Mouse (Mus musculus): ENCODE measurements around the gene Eno1. TPM values are rescaled to one million over a fixed set of nuclear protein-coding genes. Genes with fewer than 3 reads are reported as not detected.
A peak's percentile ranks its signal among the peaks of the same experiment; 100 is the strongest.

The Eno1 gene
- polyA plus RNA-seq, 1 experiment from 2014 or later: 1,983 TPM

GRCm38 (mm10) chr4:150230460-150231407, 5.8 kb upstream of the Eno1 start:
- Histone ChIP-seq H3K4me1 (ENCODE audit: control insufficient read depth, insufficient read depth, low read length) (peaks cover 32% of the 10 kb centered on the region), H3K4me2 (ENCODE audit: low read depth) (0 out of 2 replicates have a peak overlapping the region, but pooled peaks have one; percentile 1), H3K9me3 (ENCODE audit: control insufficient read depth, low read length) (no peaks in the 10 kb centered on the region), H3K27me3 (ENCODE audit: control insufficient read depth, insufficient read depth, low read length) (no peaks in the 10 kb centered on the region), H3K27ac (ENCODE audit: low read depth, low read length) (peak overlapping the region; percentile 58), H3K4me3 (ENCODE audit: low read depth, low read length) (no peak overlapping the region), H3K9ac (ENCODE audit: low read length) (peak overlapping the region; percentile 18; the same call in 1 of the 2 replicates), H3K36me3 (ENCODE audit: control insufficient read depth, insufficient read depth, low read length) (no peaks in the 10 kb centered on the region)
- WGBS: 4% methylated on average over 21 of the region's 21 CpGs
- no peak for ATAC-seq (ENCODE audit: insufficient read depth, low FRiP score, low TSS enrichment)
- no peak for DNase-seq (ENCODE audit: low spot score)

- no peak overlapping the region for H3K4me2 ChIP-seq (ENCODE audit: low read depth)
- H3K9me3 ChIP-seq (ENCODE audit: control insufficient read depth, low read length): no peaks in the 10 kb centered on the region
- WGBS: 49% methylated on average over 8 of the region's 8 CpGs
- H3K4me3 ChIP-seq (ENCODE audit: low read depth, low read length): no peak overlapping the region
- no peak overlapping the region for H3K27ac ChIP-seq (ENCODE audit: low read depth, low read length)
- DNase-seq (ENCODE audit: low spot score) (no peak), ATAC-seq (ENCODE audit: insufficient read depth, low FRiP score, low TSS enrichment) (no peak)
- H3K36me3 ChIP-seq (ENCODE audit: control insufficient read depth, insufficient read depth, low read length): no peaks in the 10 kb centered on the region
- H3K27me3 ChIP-seq (ENCODE audit: control insufficient read depth, insufficient read depth, low read length): no peaks in the 10 kb centered on the region
- H3K4me1 ChIP-seq (ENCODE audit: control insufficient read depth, insufficient read depth, low read length): peaks cover 30% of the 10 kb centered on the region
- no peak overlapping the region for H3K9ac ChIP-seq (ENCODE audit: low read length)
Observed at GRCm38 (mm10) chr4:150231871-150232270, 4.7 kb upstream of the Eno1 start.

- Histone ChIP-seq H3K9ac (ENCODE audit: low read length) (no peak overlapping the region), H3K36me3 (ENCODE audit: control insufficient read depth, insufficient read depth, low read length) (no peaks in the 10 kb centered on the region), H3K27me3 (ENCODE audit: control insufficient read depth, insufficient read depth, low read length) (no peaks in the 10 kb centered on the region), H3K4me2 (ENCODE audit: low read depth) (no peak overlapping the region), H3K4me3 (ENCODE audit: low read depth, low read length) (no peak overlapping the region), H3K27ac (ENCODE audit: low read depth, low read length) (0 out of 2 replicates have a peak overlapping the region, but pooled peaks have one; percentile 1), H3K9me3 (ENCODE audit: control insufficient read depth, low read length) (no peaks in the 10 kb centered on the region), H3K4me1 (ENCODE audit: control insufficient read depth, insufficient read depth, low read length) (peaks cover 36% of the 10 kb centered on the region)
- ATAC-seq (ENCODE audit: insufficient read depth, low FRiP score, low TSS enrichment) (no peak), DNase-seq (ENCODE audit: low spot score) (no peak)
- 21% methylated on average over 8 of the region's 8 CpGs for WGBS
Observed at GRCm38 (mm10) chr4:150234599-150235327, 1.8 kb upstream of the Eno1 start.

- H3K36me3 ChIP-seq (ENCODE audit: control insufficient read depth, insufficient read depth, low read length): 0 out of 2 replicates have a peak, but pooled peaks cover 2% of the 10 kb centered on the region
- DNase-seq (ENCODE audit: low spot score) (no peak), ATAC-seq (ENCODE audit: insufficient read depth, low FRiP score, low TSS enrichment) (no peak)
- H3K27me3 ChIP-seq (ENCODE audit: control insufficient read depth, insufficient read depth, low read length): no peaks in the 10 kb centered on the region
- peaks cover 32% of the 10 kb centered on the region for H3K4me1 ChIP-seq (ENCODE audit: control insufficient read depth, insufficient read depth, low read length)
- no peak overlapping the region for H3K4me2 ChIP-seq (ENCODE audit: low read depth)
- 61% methylated on average over 4 of the region's 4 CpGs for WGBS
- no peak overlapping the region for H3K4me3 ChIP-seq (ENCODE audit: low read depth, low read length)
- H3K9me3 ChIP-seq (ENCODE audit: control insufficient read depth, low read length): no peaks in the 10 kb centered on the region
- no peak overlapping the region for H3K9ac ChIP-seq (ENCODE audit: low read length)
- no peak overlapping the region for H3K27ac ChIP-seq (ENCODE audit: low read depth, low read length)
Observed at GRCm38 (mm10) chr4:150235585-150235984, 936 bp upstream of the Eno1 start.

- peak overlapping the region; percentile 87 for H3K4me3 ChIP-seq (ENCODE audit: low read depth, low read length)
- no peaks in the 10 kb centered on the region for H3K9me3 ChIP-seq (ENCODE audit: control insufficient read depth, low read length)
Observed at GRCm38 (mm10) chr4:150236031-150236430, 490 bp upstream of the Eno1 start.

GRCm38 (mm10) chr4:150237636-150238361, 1.3 kb downstream of the Eno1 start:
- H3K4me3 ChIP-seq (ENCODE audit: low read depth, low read length): peak overlapping the region; percentile 87
- ATAC-seq (ENCODE audit: insufficient read depth, low FRiP score, low TSS enrichment) (no peak), DNase-seq (ENCODE audit: low spot score) (peak; percentile 37)
- peak overlapping the region; percentile 99; the same call in 1 of the 2 replicates for H3K27ac ChIP-seq (ENCODE audit: low read depth, low read length)
- H3K9me3 ChIP-seq (ENCODE audit: control insufficient read depth, low read length): no peaks in the 10 kb centered on the region
- peak overlapping the region; percentile 89 for H3K9ac ChIP-seq (ENCODE audit: low read length)
- H3K4me2 ChIP-seq (ENCODE audit: low read depth): peak overlapping the region; percentile 66
- H3K36me3 ChIP-seq (ENCODE audit: control insufficient read depth, insufficient read depth, low read length): peaks cover 16% of the 10 kb centered on the region
- WGBS: under 1% methylated on average over 21 of the region's 21 CpGs
- H3K27me3 ChIP-seq (ENCODE audit: control insufficient read depth, insufficient read depth, low read length): no peaks in the 10 kb centered on the region
- H3K4me1 ChIP-seq (ENCODE audit: control insufficient read depth, insufficient read depth, low read length): peaks cover 25% of the 10 kb centered on the region

More at GRCm38 (mm10) chr4:150236031-150236430, 490 bp upstream of the Eno1 start:
- DNase-seq (ENCODE audit: low spot score) (no peak), ATAC-seq (ENCODE audit: insufficient read depth, low FRiP score, low TSS enrichment) (no peak)
- H3K4me2 ChIP-seq (ENCODE audit: low read depth): peak overlapping the region; percentile 66
- H3K36me3 ChIP-seq (ENCODE audit: control insufficient read depth, insufficient read depth, low read length): 0 out of 2 replicates have a peak, but pooled peaks cover 2% of the 10 kb centered on the region
- 76% methylated on average over 8 of the region's 8 CpGs for WGBS
- H3K27me3 ChIP-seq (ENCODE audit: control insufficient read depth, insufficient read depth, low read length): no peaks in the 10 kb centered on the region
- peaks cover 27% of the 10 kb centered on the region for H3K4me1 ChIP-seq (ENCODE audit: control insufficient read depth, insufficient read depth, low read length)
- peak overlapping the region; percentile 99 for H3K27ac ChIP-seq (ENCODE audit: low read depth, low read length)
- peak overlapping the region; percentile 89 for H3K9ac ChIP-seq (ENCODE audit: low read length)

GRCm38 (mm10) chr4:150238433-150239086, 2.0 kb downstream of the Eno1 start:
- H3K4me3 ChIP-seq (ENCODE audit: low read depth, low read length): peak overlapping the region; percentile 87

GRCm38 (mm10) chr4:150239087-150239480, 2.6 kb downstream of the Eno1 start:
- Histone ChIP-seq H3K4me2 (ENCODE audit: low read depth) (peak overlapping the region; percentile 66), H3K4me3 (ENCODE audit: low read depth, low read length) (peak overlapping the region; percentile 87), H3K4me1 (ENCODE audit: control insufficient read depth, insufficient read depth, low read length) (peaks cover 25% of the 10 kb centered on the region), H3K36me3 (ENCODE audit: control insufficient read depth, insufficient read depth, low read length) (peaks cover 18% of the 10 kb centered on the region), H3K9me3 (ENCODE audit: control insufficient read depth, low read length) (no peaks in the 10 kb centered on the region), H3K9ac (ENCODE audit: low read length) (0 out of 2 replicates have a peak overlapping the region, but pooled peaks have one; percentile 24), H3K27me3 (ENCODE audit: control insufficient read depth, insufficient read depth, low read length) (no peaks in the 10 kb centered on the region), H3K27ac (ENCODE audit: low read depth, low read length) (no peak overlapping the region)
- DNase-seq (ENCODE audit: low spot score): no peak
- 11% methylated on average over 5 of the region's 5 CpGs for WGBS
- no peak for ATAC-seq (ENCODE audit: insufficient read depth, low FRiP score, low TSS enrichment)

More at GRCm38 (mm10) chr4:150238433-150239086, 2.0 kb downstream of the Eno1 start:
- no peaks in the 10 kb centered on the region for H3K27me3 ChIP-seq (ENCODE audit: control insufficient read depth, insufficient read depth, low read length)
- H3K9ac ChIP-seq (ENCODE audit: low read length): peak overlapping the region; percentile 89
- no peak for DNase-seq (ENCODE audit: low spot score)
- ATAC-seq (ENCODE audit: insufficient read depth, low FRiP score, low TSS enrichment): no peak
- 3% methylated on average over 3 of the region's 3 CpGs for WGBS
- no peak overlapping the region for H3K27ac ChIP-seq (ENCODE audit: low read depth, low read length)
- peak overlapping the region; percentile 66 for H3K4me2 ChIP-seq (ENCODE audit: low read depth)
- H3K9me3 ChIP-seq (ENCODE audit: control insufficient read depth, low read length): no peaks in the 10 kb centered on the region
- peaks cover 25% of the 10 kb centered on the region for H3K4me1 ChIP-seq (ENCODE audit: control insufficient read depth, insufficient read depth, low read length)
- H3K36me3 ChIP-seq (ENCODE audit: control insufficient read depth, insufficient read depth, low read length): peaks cover 18% of the 10 kb centered on the region
